31 mouse cellular contexts compared by ENCODE assay signal in the genomic region with DNA sequence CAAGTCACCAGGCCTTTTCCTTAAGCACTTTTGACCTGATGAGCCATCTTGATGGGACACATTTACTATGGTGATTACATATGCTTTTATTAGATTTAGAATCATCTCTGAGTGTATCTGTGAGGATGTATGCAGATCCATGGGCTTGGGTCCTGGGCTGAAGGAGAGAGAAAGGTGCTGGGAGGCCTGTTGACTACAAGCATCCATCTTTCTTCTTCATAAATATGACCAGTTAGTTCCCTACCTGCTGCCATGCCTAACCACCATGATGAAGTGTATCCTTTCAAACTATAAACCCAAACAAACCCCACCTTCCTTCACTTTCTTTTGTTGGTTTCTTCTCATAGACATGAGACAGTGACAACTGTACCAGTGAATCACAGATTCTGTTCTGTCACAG.
"Had no signal": no experiment of that assay in that cellular context is flagged by ENCODE, and none has a peak within 500 bp of the region (broad histone marks: within the 10 kb centered on the region; RNA-seq: fewer than 3 reads in every experiment).

No protein-coding gene starts in this region.

- ATAC-seq: liver, embryonic 12.5 days; liver, postnatal 0 days; lung, postnatal 0 days; midbrain, embryonic 15.5 days; midbrain, embryonic 16.5 days had no signal

- H3K9me3 ChIP-seq: limb, embryonic 10.5 days; limb, embryonic 12.5 days; limb, embryonic 13.5 days; limb, embryonic 15.5 days; liver, embryonic 12.5 days; liver, embryonic 13.5 days; liver, embryonic 15.5 days; lung, embryonic 15.5 days; midbrain, embryonic 10.5 days; midbrain, embryonic 12.5 days; midbrain, embryonic 15.5 days; neural tube, embryonic 12.5 days had no signal

- DNase-seq: left cerebral cortex, postnatal 4 days; liver; liver, embryonic 13.5 days; liver, postnatal 0 days; lung, adult 18-20 months; lung, adult 2 months; lung, embryonic 14.5 days; lung, postnatal 10 days; lung, postnatal 14 days; lung, postnatal 36 days; lung, postnatal 4 days; midbrain, embryonic 14.5 days had no signal

- H3K27ac ChIP-seq: left cerebral cortex, adult 2 months; limb, embryonic 10.5 days; limb, embryonic 12.5 days; limb, embryonic 13.5 days; limb, embryonic 15.5 days; liver, embryonic 12.5 days; liver, embryonic 13.5 days; liver, embryonic 14.5 days; liver, embryonic 15.5 days; lung, embryonic 15.5 days; macrophage; midbrain, embryonic 10.5 days; midbrain, embryonic 12.5 days; midbrain, embryonic 15.5 days; neural tube, embryonic 12.5 days had no signal

- H3K4me1 ChIP-seq: limb, embryonic 10.5 days; limb, embryonic 12.5 days; limb, embryonic 13.5 days; limb, embryonic 15.5 days; liver, embryonic 12.5 days; liver, embryonic 13.5 days; liver, embryonic 15.5 days; lung, embryonic 15.5 days; megakaryocyte, embryonic 14.5 days; midbrain, embryonic 10.5 days; midbrain, embryonic 12.5 days; midbrain, embryonic 15.5 days; neural tube, embryonic 12.5 days had no signal

- H3K36me3 ChIP-seq: limb, embryonic 10.5 days; limb, embryonic 12.5 days; limb, embryonic 13.5 days; limb, embryonic 15.5 days; liver, embryonic 12.5 days; liver, embryonic 13.5 days; liver, embryonic 15.5 days; lung, embryonic 15.5 days; midbrain, embryonic 10.5 days; midbrain, embryonic 12.5 days; midbrain, embryonic 15.5 days; neural tube, embryonic 12.5 days had no signal

- H3K9ac ChIP-seq: limb, embryonic 12.5 days; limb, embryonic 13.5 days; limb, embryonic 15.5 days; liver, embryonic 12.5 days; liver, embryonic 13.5 days; liver, embryonic 14.5 days; liver, embryonic 15.5 days; liver, postnatal 0 days; lung, embryonic 14.5 days; lung, embryonic 15.5 days; midbrain, embryonic 12.5 days; midbrain, embryonic 15.5 days; neural tube, embryonic 12.5 days had no signal

- H3K4me3 ChIP-seq: left cerebral cortex, adult 2 months; limb, embryonic 10.5 days; limb, embryonic 12.5 days; limb, embryonic 13.5 days; limb, embryonic 15.5 days; liver, embryonic 12.5 days; liver, embryonic 13.5 days; liver, embryonic 15.5 days; lung, embryonic 15.5 days; megakaryocyte, embryonic 14.5 days; midbrain, embryonic 10.5 days; midbrain, embryonic 12.5 days; midbrain, embryonic 15.5 days; myocyte; neural tube, embryonic 12.5 days had no signal

- H3K27me3 ChIP-seq: limb, embryonic 12.5 days; limb, embryonic 13.5 days; limb, embryonic 15.5 days; liver, embryonic 12.5 days; liver, embryonic 13.5 days; liver, embryonic 15.5 days; megakaryocyte, embryonic 14.5 days; midbrain, embryonic 12.5 days; midbrain, embryonic 15.5 days; neural tube, embryonic 12.5 days had no signal

- H3K4me2 ChIP-seq: limb, embryonic 12.5 days; limb, embryonic 13.5 days; limb, embryonic 15.5 days; liver, embryonic 11.5 days; liver, embryonic 12.5 days; liver, embryonic 13.5 days; liver, embryonic 15.5 days; lung, embryonic 14.5 days; lung, embryonic 15.5 days; midbrain, embryonic 12.5 days; midbrain, embryonic 15.5 days; neural tube, embryonic 12.5 days had no signal
